Comparison of ENCODE assay signal across 8 mouse cellular contexts in the genomic region with DNA sequence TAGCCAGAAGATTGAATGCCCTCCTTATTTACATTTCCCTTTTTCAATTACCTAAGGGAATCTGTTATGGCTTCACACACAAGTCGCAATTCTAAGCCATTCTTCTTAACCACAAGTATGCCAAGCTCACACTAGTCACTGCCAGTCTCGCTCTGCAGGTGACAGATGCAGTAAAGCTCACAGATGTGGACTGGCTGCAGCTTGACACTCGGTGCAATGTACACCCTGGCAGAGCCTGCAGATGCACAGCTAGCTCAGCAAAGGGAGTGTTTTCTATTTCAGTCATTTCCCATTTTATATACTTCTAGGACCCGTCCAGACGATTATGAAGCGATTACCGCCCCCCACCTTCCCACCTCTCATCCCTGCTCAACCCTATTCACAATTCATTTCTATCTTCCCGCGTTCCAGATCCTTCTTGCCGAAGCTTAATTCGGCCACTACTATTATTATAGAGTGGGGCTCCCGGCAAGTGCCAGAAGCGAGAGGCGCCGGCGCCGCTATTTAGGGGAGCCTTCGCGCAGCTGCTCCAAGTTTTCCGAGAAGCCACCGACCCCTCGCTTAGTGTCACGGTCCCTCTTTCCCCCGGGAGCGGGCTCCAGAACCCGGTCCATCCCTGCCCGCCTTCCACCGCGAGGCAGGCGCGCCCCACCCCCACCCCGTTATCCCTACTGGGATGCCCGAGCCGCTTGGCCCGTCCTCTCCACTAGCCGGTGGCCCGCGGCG. TPM values are rescaled to one million over a fixed set of nuclear protein-coding genes. Genes with fewer than 3 reads are reported as not detected.
DNase-seq lines count a peak whose midpoint lies in the region; ATAC-seq and TF ChIP-seq lines count a peak whose summit lies in the region.

No protein-coding gene starts in this region.

- H3K27ac ChIP-seq in kidney, embryonic 15.5 days: peak overlapping the region; percentile 81
- H3K27ac ChIP-seq in ES-E14 (ENCODE audit: insufficient read depth, low read depth, low read length, poor library complexity, severe bottlenecking): peak overlapping the region; percentile 14; the same call in 1 of the 2 replicates
- H3K27ac ChIP-seq in embryonic facial prominence, embryonic 12.5 days: peak overlapping the region; percentile 80
- H3K27ac ChIP-seq in intestine, embryonic 14.5 days (ENCODE audit: low read depth): peak overlapping the region; percentile 84
- H3K27ac ChIP-seq in midbrain, embryonic 14.5 days (replicated peaks; ENCODE audit: low read depth, low read length): peak overlapping the region; percentile 97

- peak; percentile 67 for ATAC-seq in kidney, embryonic 15.5 days (replicated peaks; ENCODE audit: low FRiP score)
- peak; percentile 58; the same call in 1 of the 2 replicates for ATAC-seq in embryonic facial prominence, embryonic 12.5 days (ENCODE audit: insufficient number of reproducible peaks, insufficient read depth, low FRiP score, low TSS enrichment)
- ATAC-seq in intestine, embryonic 14.5 days (replicated peaks; ENCODE audit: low FRiP score, low TSS enrichment, low read depth): peak; percentile 74
- peak; percentile 74 for ATAC-seq in midbrain, embryonic 14.5 days (ENCODE audit: low FRiP score, low TSS enrichment)

- peak overlapping the region; percentile 76 for H3K4me3 ChIP-seq in kidney, embryonic 15.5 days (replicated peaks)
- peak overlapping the region; percentile 83 to 98 for H3K4me3 ChIP-seq in ES-E14 (ENCODE audit: insufficient read depth in 1 of 2, low read depth in 1 of 2, low read length in 2 of 2, poor library complexity in 1 of 2, severe bottlenecking in 1 of 2)
- peak overlapping the region; percentile 92 for H3K4me3 ChIP-seq in embryonic facial prominence, embryonic 12.5 days
- peak overlapping the region; percentile 98 for H3K4me3 ChIP-seq in intestine, embryonic 14.5 days (ENCODE audit: low read depth, low read length)
- peak overlapping the region; percentile 99 for H3K4me3 ChIP-seq in midbrain, embryonic 14.5 days (replicated peaks; ENCODE audit: low read depth, low read length)

- DNase-seq in kidney, postnatal 14 days: no peak
- DNase-seq in ES-E14 (ENCODE audit: low read depth, low spot score): no peak
- DNase-seq in intestine, embryonic 14.5 days (ENCODE audit: low spot score): no peak
- peak; percentile 73 for DNase-seq in midbrain, embryonic 14.5 days
- no peak for DNase-seq in urinary bladder, postnatal 4 days (ENCODE audit: low spot score in 2 of 2)
- DNase-seq in yolk sac, embryonic 10.5 days (ENCODE audit: low spot score): no peak

- H3K27me3 ChIP-seq in kidney, embryonic 15.5 days: no peaks in the 10 kb centered on the region
- no peaks in the 10 kb centered on the region for H3K27me3 ChIP-seq in embryonic facial prominence, embryonic 12.5 days
- H3K27me3 ChIP-seq in intestine, embryonic 14.5 days (replicated peaks; ENCODE audit: control insufficient read depth, insufficient read depth, low read length): no peaks in the 10 kb centered on the region
- H3K27me3 ChIP-seq in midbrain, embryonic 14.5 days (ENCODE audit: control insufficient read depth, insufficient read depth, low read length): no peaks in the 10 kb centered on the region

- WGBS in kidney, embryonic 15.5 days: under 1% methylated on average over 39 of the region's 39 CpGs
- WGBS in embryonic facial prominence, embryonic 12.5 days: under 1% methylated on average over 39 of the region's 39 CpGs
- under 1% methylated on average over 38 of the region's 39 CpGs for WGBS in intestine, embryonic 14.5 days
- 1% methylated on average over 39 of the region's 39 CpGs for WGBS in midbrain, embryonic 14.5 days

- in situ Hi-C loops in ES-E14 (cut with MboI; ENCODE audit: low sequenced_read_pairs in 2 of 2, unreplicated experiment in 2 of 2): no loop called here

- H3K4me2 ChIP-seq in kidney, embryonic 15.5 days: peak overlapping the region; percentile 87
- peak overlapping the region; percentile 84 for H3K4me2 ChIP-seq in embryonic facial prominence, embryonic 12.5 days (replicated peaks)
- peak overlapping the region; percentile 88 for H3K4me2 ChIP-seq in intestine, embryonic 14.5 days (ENCODE audit: low read length)
- peak overlapping the region; percentile 81 for H3K4me2 ChIP-seq in midbrain, embryonic 14.5 days (ENCODE audit: low read length)

- no peaks in the 10 kb centered on the region for H3K36me3 ChIP-seq in kidney, embryonic 15.5 days
- no peaks in the 10 kb centered on the region for H3K36me3 ChIP-seq in ES-E14 (ENCODE audit: control insufficient read depth, insufficient read depth, low read length, poor library complexity, severe bottlenecking)
- no peaks in the 10 kb centered on the region for H3K36me3 ChIP-seq in embryonic facial prominence, embryonic 12.5 days
- no peaks in the 10 kb centered on the region for H3K36me3 ChIP-seq in intestine, embryonic 14.5 days (ENCODE audit: control insufficient read depth, insufficient read depth, low read length)
- H3K36me3 ChIP-seq in midbrain, embryonic 14.5 days (ENCODE audit: control insufficient read depth, insufficient read depth, low read length): no peaks in the 10 kb centered on the region

- peaks cover 20% of the 10 kb centered on the region for H3K4me1 ChIP-seq in kidney, embryonic 15.5 days
- H3K4me1 ChIP-seq in ES-E14 (ENCODE audit: control insufficient read depth in 2 of 2, insufficient read depth in 2 of 2, low read length in 2 of 2, poor library complexity in 1 of 2): peaks cover 0 to 5% of the 10 kb centered on the region in 2 experiments; a peak in 1 of 4 replicates
- peaks cover 26% of the 10 kb centered on the region for H3K4me1 ChIP-seq in embryonic facial prominence, embryonic 12.5 days
- peaks cover 22% of the 10 kb centered on the region for H3K4me1 ChIP-seq in intestine, embryonic 14.5 days (replicated peaks; ENCODE audit: control insufficient read depth, insufficient read depth, low read length)
- H3K4me1 ChIP-seq in midbrain, embryonic 14.5 days (ENCODE audit: control insufficient read depth, insufficient read depth, low read length): peaks cover 37% of the 10 kb centered on the region

- no peaks in the 10 kb centered on the region for H3K9me3 ChIP-seq in kidney, embryonic 15.5 days (replicated peaks)
- no peaks in the 10 kb centered on the region for H3K9me3 ChIP-seq in ES-E14 (ENCODE audit: control insufficient read depth, insufficient read depth, low read depth, low read length)
- no peaks in the 10 kb centered on the region for H3K9me3 ChIP-seq in embryonic facial prominence, embryonic 12.5 days
- no peaks in the 10 kb centered on the region for H3K9me3 ChIP-seq in intestine, embryonic 14.5 days (ENCODE audit: control insufficient read depth, low read length)
- H3K9me3 ChIP-seq in midbrain, embryonic 14.5 days (ENCODE audit: control insufficient read depth, low read length): no peaks in the 10 kb centered on the region

- H3K9ac ChIP-seq in kidney, embryonic 15.5 days: peak overlapping the region; percentile 92
- peak overlapping the region; percentile 87 for H3K9ac ChIP-seq in ES-E14 (ENCODE audit: insufficient read depth, low read depth, low read length, poor library complexity, severe bottlenecking)
- H3K9ac ChIP-seq in embryonic facial prominence, embryonic 12.5 days: peak overlapping the region; percentile 87
- H3K9ac ChIP-seq in intestine, embryonic 14.5 days (ENCODE audit: low read length): peak overlapping the region; percentile 95
- H3K9ac ChIP-seq in midbrain, embryonic 14.5 days (replicated peaks; ENCODE audit: low read length): peak overlapping the region; percentile 98

TF ChIP-seq in ES-E14, 5 proteins besides CTCF, POLR2A, EP300 and RAD21:
- TF ChIP-seq ZC3H11A (IDR thresholded peaks at IDR 0.05; ENCODE audit: borderline replicate concordance, low read depth, low read length) (no peak), ZNF384 (IDR thresholded peaks at IDR 0.05; ENCODE audit: low read depth, low read length) (no peak), HCFC1 (IDR thresholded peaks at IDR 0.05; ENCODE audit: borderline replicate concordance, insufficient read depth, low read length) (no peak), MAFK (IDR thresholded peaks at IDR 0.05; ENCODE audit: insufficient read depth, low read depth, low read length) (no peak), CHD2 (IDR thresholded peaks at IDR 0.05; ENCODE audit: low read depth, low read length) (no peak)

RNA-seq across cellular contexts. Expression of a gene that starts 1.3 kb away (rescaled TPM):
- polyA plus RNA-seq in kidney, embryonic 15.5 days (2015; fragmentation: Nextera tagmentation; extraction: Ambion mirVana): 74.5 and 75.7 TPM in 2 replicates
- total RNA-seq in ES-E14 (2012; rRNA removed): 19.9 and 26.8 TPM in 2 replicates
- polyA plus RNA-seq in embryonic facial prominence, embryonic 12.5 days (2016; fragmentation: Nextera tagmentation; extraction: Ambion mirVana): 77.4 and 82.2 TPM in 2 replicates
- 52.6 and 60.7 TPM in 2 replicates for polyA plus RNA-seq in intestine, embryonic 14.5 days (2014; fragmentation: Nextera tagmentation; extraction: Ambion mirVana)
- 97.8 and 115 TPM in 2 replicates for polyA plus RNA-seq in midbrain, embryonic 14.5 days (2014; fragmentation: Nextera tagmentation; extraction: Ambion mirVana)

Comparison
In these comparisons a context has a peak if more than half of its experiments do, and no peak if none do; other contexts are left out.
1. H3K27ac ChIP-seq: peak in every context shown above with its lines; median percentile 97 in midbrain, embryonic 14.5 days; 84 in intestine, embryonic 14.5 days; 81 in kidney, embryonic 15.5 days; 80 in embryonic facial prominence, embryonic 12.5 days; 14 in ES-E14.